In the genomic region with DNA sequence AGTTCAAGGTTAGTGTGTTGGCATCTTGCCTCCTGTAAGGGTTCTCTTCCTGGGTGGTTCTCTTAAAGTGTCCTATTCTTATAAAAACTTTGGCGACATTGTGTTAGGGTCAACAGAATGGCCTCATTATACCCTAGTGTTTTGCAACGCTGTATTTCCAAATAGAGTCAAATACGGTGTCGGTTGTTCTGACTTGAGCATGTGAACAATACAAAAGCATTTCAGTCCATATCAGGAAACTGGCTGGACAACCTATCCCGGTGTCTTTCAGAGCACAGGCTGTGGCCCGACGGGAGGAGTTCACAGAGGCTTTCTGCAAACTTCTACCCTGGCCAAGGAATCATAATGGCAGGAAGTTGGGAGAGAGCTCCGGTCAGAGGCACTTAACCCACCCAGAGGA, we compare ENCODE assay signal across 19 mouse cellular contexts. TPM values are rescaled to one million over a fixed set of nuclear protein-coding genes. Genes with fewer than 3 reads are reported as not detected.
DNase-seq lines count a peak whose midpoint lies in the region; ATAC-seq and TF ChIP-seq lines count a peak whose summit lies in the region.
"Had no signal": no experiment of that assay in that cellular context is flagged by ENCODE, and none has a peak within 500 bp of the region (broad histone marks: within the 10 kb centered on the region; RNA-seq: fewer than 3 reads in every experiment).

No protein-coding gene starts in this region.

- H3K4me1 ChIP-seq in lung, adult 2 months (ENCODE audit: control insufficient read depth, insufficient read depth, low read length): no peaks in the 10 kb centered on the region
- H3K4me1 ChIP-seq in stomach, embryonic 16.5 days (ENCODE audit: control insufficient read depth, insufficient read depth, low read length): 0 out of 2 replicates have a peak, but pooled peaks cover 1% of the 10 kb centered on the region
- no peaks in the 10 kb centered on the region for H3K4me1 ChIP-seq in stomach, postnatal 0 days (replicated peaks; ENCODE audit: control insufficient read depth, insufficient read depth)
- H3K4me1 ChIP-seq in limb, embryonic 10.5 days: no peaks in the 10 kb centered on the region
- H3K4me1 ChIP-seq: embryonic facial prominence, embryonic 10.5 days; embryonic facial prominence, embryonic 12.5 days had no signal

- H3K27me3 ChIP-seq in stomach, embryonic 16.5 days (ENCODE audit: control insufficient read depth, insufficient read depth, low read length): no peaks in the 10 kb centered on the region
- no peaks in the 10 kb centered on the region for H3K27me3 ChIP-seq in stomach, postnatal 0 days (ENCODE audit: control insufficient read depth, insufficient read depth, low read length)
- no peaks in the 10 kb centered on the region for H3K27me3 ChIP-seq in limb, embryonic 10.5 days (ENCODE audit: low read depth, poor library complexity, severe bottlenecking)
- H3K27me3 ChIP-seq: embryonic facial prominence, embryonic 12.5 days; forebrain, embryonic 13.5 days; forebrain, embryonic 15.5 days had no signal

- peak; percentile 38 to 57 for DNase-seq in lung, adult 18-20 months
- no peak for DNase-seq in lung, adult 2 months
- peak; percentile 51 for DNase-seq in lung, postnatal 25 days (ENCODE audit: low spot score)
- no peak for DNase-seq in lung, postnatal 14 days
- DNase-seq in stomach, postnatal 0 days (ENCODE audit: low spot score): no peak
- DNase-seq in limb, embryonic 10.5 days (ENCODE audit: low spot score): no peak
- DNase-seq: adrenal gland, adult 2 months; adrenal gland, postnatal 10 days; adrenal gland, postnatal 25 days; cerebellum, adult 11-12 months; cerebellum, adult 9-10 months; cerebellum, postnatal 25 days had no signal

- no peak overlapping the region for H3K27ac ChIP-seq in stomach, embryonic 16.5 days (ENCODE audit: low read length)
- H3K27ac ChIP-seq in stomach, postnatal 0 days (replicated peaks): no peak overlapping the region
- no peak overlapping the region for H3K27ac ChIP-seq in limb, embryonic 10.5 days
- H3K27ac ChIP-seq: embryonic facial prominence, embryonic 10.5 days; embryonic facial prominence, embryonic 12.5 days; forebrain, embryonic 13.5 days; forebrain, embryonic 15.5 days had no signal

- no peak for TF ChIP-seq POLR2A in lung, adult 2 months (IDR thresholded peaks at IDR 0.05; ENCODE audit: borderline replicate concordance, extremely low read depth, low read depth, low read length)

- TF ChIP-seq CTCF in lung, adult 2 months (IDR thresholded peaks at IDR 0.05; ENCODE audit: insufficient read depth, low read length): no peak
- TF ChIP-seq CTCF in stomach, postnatal 0 days (IDR thresholded peaks at IDR 0.05; ENCODE audit: low read depth): no peak

- H3K9me3 ChIP-seq in stomach, embryonic 16.5 days (replicated peaks; ENCODE audit: control insufficient read depth, low read length): no peaks in the 10 kb centered on the region
- H3K9me3 ChIP-seq in stomach, postnatal 0 days (ENCODE audit: control insufficient read depth, low read length): no peaks in the 10 kb centered on the region
- H3K9me3 ChIP-seq in limb, embryonic 10.5 days (replicated peaks): no peaks in the 10 kb centered on the region
- H3K9me3 ChIP-seq: embryonic facial prominence, embryonic 10.5 days; embryonic facial prominence, embryonic 12.5 days; forebrain, embryonic 13.5 days; forebrain, embryonic 15.5 days had no signal

- H3K4me2 ChIP-seq in stomach, embryonic 16.5 days (ENCODE audit: low read depth, low read length): no peak overlapping the region
- H3K4me2 ChIP-seq in stomach, postnatal 0 days (replicated peaks; ENCODE audit: low read depth): no peak overlapping the region
- H3K4me2 ChIP-seq: embryonic facial prominence, embryonic 12.5 days; forebrain, embryonic 13.5 days; forebrain, embryonic 15.5 days had no signal

- no peak overlapping the region for H3K9ac ChIP-seq in stomach, embryonic 16.5 days (ENCODE audit: low read length)
- H3K9ac ChIP-seq in stomach, postnatal 0 days (ENCODE audit: low read length): no peak overlapping the region
- H3K9ac ChIP-seq: embryonic facial prominence, embryonic 12.5 days; forebrain, embryonic 13.5 days; forebrain, embryonic 15.5 days had no signal

- no peak for TF ChIP-seq EP300 in stomach, postnatal 0 days (optimal IDR thresholded peaks at IDR 0.05)

- H3K4me3 ChIP-seq in lung, adult 2 months (replicated peaks; ENCODE audit: extremely low read depth, low read depth, low read length): no peak overlapping the region
- no peak overlapping the region for H3K4me3 ChIP-seq in stomach, embryonic 16.5 days (replicated peaks; ENCODE audit: low read length)
- no peak overlapping the region for H3K4me3 ChIP-seq in stomach, postnatal 0 days (ENCODE audit: low read depth, low read length)
- H3K4me3 ChIP-seq in limb, embryonic 10.5 days: no peak overlapping the region
- H3K4me3 ChIP-seq: embryonic facial prominence, embryonic 10.5 days; embryonic facial prominence, embryonic 12.5 days; forebrain, embryonic 13.5 days; forebrain, embryonic 15.5 days had no signal

- 35% methylated on average over 8 of the region's 8 CpGs for WGBS in lung, adult 2 months
- 50% methylated on average over 8 of the region's 8 CpGs for WGBS in stomach, embryonic 16.5 days
- WGBS in stomach, postnatal 0 days: 60% methylated on average over 8 of the region's 8 CpGs
- 82% methylated on average over 8 of the region's 8 CpGs for WGBS in limb, embryonic 10.5 days

- ATAC-seq in stomach, embryonic 16.5 days (ENCODE audit: insufficient read depth, low FRiP score): peak; percentile 49; the same call in 1 of the 2 replicates
- ATAC-seq in stomach, postnatal 0 days (ENCODE audit: low FRiP score, low TSS enrichment): no peak

- H3K36me3 ChIP-seq in stomach, embryonic 16.5 days (ENCODE audit: control insufficient read depth, insufficient read depth, low read length): no peaks in the 10 kb centered on the region
- H3K36me3 ChIP-seq in stomach, postnatal 0 days (ENCODE audit: control insufficient read depth, insufficient read depth, low read length): no peaks in the 10 kb centered on the region
- no peaks in the 10 kb centered on the region for H3K36me3 ChIP-seq in limb, embryonic 10.5 days
- H3K36me3 ChIP-seq: embryonic facial prominence, embryonic 10.5 days; embryonic facial prominence, embryonic 12.5 days; forebrain, embryonic 15.5 days had no signal

RNA-seq across cellular contexts. Expression of gene Cckar, which starts 15.4 kb away (rescaled TPM):
- polyA plus RNA-seq in lung, adult 2 months (2012; rRNA removed): 48.0 and 64.9 TPM in 2 replicates
- 79.0 and 80.3 TPM in 2 replicates for polyA plus RNA-seq in stomach, embryonic 16.5 days (2015; fragmentation: Nextera tagmentation; extraction: Ambion mirVana)
- 19.9 and 21.7 TPM in 2 replicates for polyA plus RNA-seq in stomach, postnatal 0 days (2015; fragmentation: Nextera tagmentation; extraction: Ambion mirVana)
- 0.06 TPM in 1 of 2 replicates, not detected in the other for polyA plus RNA-seq in limb, embryonic 10.5 days (2016; fragmentation: Nextera tagmentation; extraction: Ambion mirVana)
- polyA plus RNA-seq: C2C12; cortical plate, adult 2 months had no signal

Comparison
In these comparisons a context has a peak if more than half of its experiments do, and no peak if none do; other contexts are left out.
1. DNase-seq: peak in lung, adult 18-20 months (2 of 2) and lung, postnatal 25 days (single experiment); none in lung, adult 2 months (single experiment), lung, postnatal 14 days (single experiment), stomach, postnatal 0 days (single experiment) and limb, embryonic 10.5 days (single experiment).
2. RNA of gene Cckar, which starts 15.4 kb away (polyA plus RNA-seq): 79.0 to 80.3 TPM in stomach, embryonic 16.5 days, 48.0 to 64.9 TPM in lung, adult 2 months and 19.9 to 21.7 TPM in stomach, postnatal 0 days; 0.06 TPM in limb, embryonic 10.5 days; every median in the first group is over 10 times any median in the second.